Comparison of ENCODE assay signal across 9 mouse cellular contexts in the genomic region with DNA sequence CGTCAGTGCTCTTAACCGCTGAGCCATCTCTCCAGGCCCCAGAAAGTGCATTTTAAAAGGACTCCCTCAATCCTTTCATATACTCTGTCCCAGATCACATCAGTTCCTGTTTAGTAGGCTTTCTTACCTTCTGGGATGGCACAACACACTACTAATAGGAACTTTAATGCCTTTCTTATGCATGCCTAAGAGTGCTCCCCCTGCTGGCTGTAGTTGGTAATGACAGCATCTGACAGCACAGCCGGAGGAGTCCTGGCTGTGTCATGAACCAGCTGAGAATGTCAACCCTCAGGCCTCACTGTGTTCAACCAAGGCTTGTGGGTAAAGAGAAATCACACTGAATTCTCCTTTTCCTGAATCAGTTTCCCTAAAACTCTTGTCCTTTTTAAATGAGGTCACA. TPM values are rescaled to one million over a fixed set of nuclear protein-coding genes. Genes with fewer than 3 reads are reported as not detected.
DNase-seq lines count a peak whose midpoint lies in the region; ATAC-seq and TF ChIP-seq lines count a peak whose summit lies in the region.
"Had no signal": no experiment of that assay in that cellular context is flagged by ENCODE, and none has a peak within 500 bp of the region (broad histone marks: within the 10 kb centered on the region; RNA-seq: fewer than 3 reads in every experiment).

No protein-coding gene starts in this region.

- no peak for TF ChIP-seq POLR2A in CH12.LX (IDR thresholded peaks at IDR 0.05; ENCODE audit: low read depth, low read length)

- no peak for TF ChIP-seq EP300 in CH12.LX (IDR thresholded peaks at IDR 0.05; ENCODE audit: low read length)

- in situ Hi-C loops in CH12.LX (cut with MboI; ENCODE audit: low pct_ligation_motif_present, low pct_unique_long_range_greater_than_20kb, low sequenced_read_pairs) = loop anchor here (5.0 kb wide), 1 partner anchor 37 kb away; no protein-coding TSS in a partner anchor

- dilution Hi-C loops in CH12.LX (cut with MboI; ENCODE audit: extremely low pct_ligation_motif_present, extremely low pct_unique_long_range_greater_than_20kb, low sequenced_read_pairs) = no loop called here

- H3K36me3 ChIP-seq in hindbrain, embryonic 10.5 days = no peaks in the 10 kb centered on the region
- H3K36me3 ChIP-seq in hindbrain, embryonic 14.5 days (replicated peaks; ENCODE audit: control insufficient read depth, insufficient read depth) = no peaks in the 10 kb centered on the region
- no peaks in the 10 kb centered on the region for H3K36me3 ChIP-seq in CH12.LX (replicated peaks in 1 of 2; ENCODE audit: control insufficient read depth in 1 of 2, insufficient read depth in 1 of 2, low read length in 1 of 2)
- H3K36me3 ChIP-seq: limb, embryonic 13.5 days had no signal

- TF ChIP-seq RAD21 in CH12.LX (IDR thresholded peaks at IDR 0.05; ENCODE audit: low read depth, low read length) = peak; percentile 16

- no peak overlapping the region for H3K4me2 ChIP-seq in hindbrain, embryonic 14.5 days (replicated peaks)
- H3K4me2 ChIP-seq in CH12.LX (ENCODE audit: insufficient read depth, low read depth, poor library complexity, severe bottlenecking) = no peak overlapping the region
- H3K4me2 ChIP-seq: limb, embryonic 13.5 days had no signal

- peaks cover 16% of the 10 kb centered on the region for H3K9me3 ChIP-seq in hindbrain, embryonic 10.5 days
- H3K9me3 ChIP-seq in hindbrain, embryonic 14.5 days (ENCODE audit: control insufficient read depth, low read length) = peaks cover 6% of the 10 kb centered on the region; the same call in 1 of the 2 replicates
- H3K9me3 ChIP-seq in CH12.LX (replicated peaks; ENCODE audit: low read length) = no peaks in the 10 kb centered on the region

- H3K4me3 ChIP-seq in hindbrain, embryonic 10.5 days = no peak overlapping the region
- no peak overlapping the region for H3K4me3 ChIP-seq in hindbrain, embryonic 14.5 days (replicated peaks; ENCODE audit: low read length)
- no peak overlapping the region for H3K4me3 ChIP-seq in CH12.LX (replicated peaks in 1 of 3; ENCODE audit: low read depth in 2 of 3, low read length in 2 of 3, poor library complexity in 1 of 3)
- H3K4me3 ChIP-seq: limb, embryonic 13.5 days had no signal

- H3K9ac ChIP-seq in hindbrain, embryonic 14.5 days = no peak overlapping the region
- no peak overlapping the region for H3K9ac ChIP-seq in CH12.LX (ENCODE audit: insufficient read depth, low read depth)
- H3K9ac ChIP-seq: limb, embryonic 13.5 days had no signal

- H3K4me1 ChIP-seq in hindbrain, embryonic 10.5 days (replicated peaks) = no peaks in the 10 kb centered on the region
- H3K4me1 ChIP-seq in hindbrain, embryonic 14.5 days (replicated peaks; ENCODE audit: control insufficient read depth, insufficient read depth, low read length) = no peaks in the 10 kb centered on the region
- H3K4me1 ChIP-seq in CH12.LX (ENCODE audit: control insufficient read depth in 1 of 2, insufficient read depth in 2 of 2) = peaks cover 0 to 2% of the 10 kb centered on the region in 2 experiments; a peak in 2 of 4 replicates
- H3K4me1 ChIP-seq: limb, embryonic 13.5 days had no signal

- H3K79me2 ChIP-seq in CH12.LX (replicated peaks; ENCODE audit: control insufficient read depth, extremely low read depth, insufficient read depth, poor library complexity, severe bottlenecking) = no peaks in the 10 kb centered on the region

- TF ChIP-seq CTCF in CH12.LX (conservative IDR thresholded peaks at IDR 0.05 in 1 of 2, IDR thresholded peaks at IDR 0.05 in 1 of 2; ENCODE audit: low read depth in 2 of 2, low read length in 2 of 2) = peak; percentile 78 to 93

- peak; percentile 54 for DNase-seq in hindbrain, embryonic 10.5 days (ENCODE audit: low spot score)
- DNase-seq in hindbrain, embryonic 14.5 days (ENCODE audit: low spot score) = no peak
- peak; percentile 67 for DNase-seq in CH12.LX (ENCODE audit: extremely low read depth)
- DNase-seq in c-Kit-positive CD71-positive TER-119-positive erythroid progenitor cells, embryonic 14.5 days (ENCODE audit: low spot score) = peak; percentile 25
- peak; percentile 64 for DNase-seq in gastrocnemius, postnatal 10 days
- DNase-seq in layer of hippocampus, postnatal 25 days (ENCODE audit: extremely low spot score in 1 of 2, low spot score in 1 of 2) = peak; percentile 21 to 76
- DNase-seq in testis, postnatal 14 days (ENCODE audit: low spot score) = peak; percentile 64

- 83% methylated on average over 3 of the region's 3 CpGs for WGBS in hindbrain, embryonic 10.5 days
- WGBS in hindbrain, embryonic 14.5 days = 73% methylated on average over 3 of the region's 3 CpGs

- no peak overlapping the region for H3K27ac ChIP-seq in hindbrain, embryonic 10.5 days
- H3K27ac ChIP-seq in hindbrain, embryonic 14.5 days = no peak overlapping the region
- H3K27ac ChIP-seq in CH12.LX (ENCODE audit: insufficient read depth, low read depth) = no peak overlapping the region
- H3K27ac ChIP-seq: limb, embryonic 13.5 days had no signal

- no peak for ATAC-seq in hindbrain, embryonic 14.5 days (ENCODE audit: low FRiP score)
- peak; percentile 88 for ATAC-seq in monocyte, adult 5-6 weeks (replicated peaks; ENCODE audit: insufficient number of reproducible peaks, low FRiP score, low TSS enrichment, poor library complexity, severe bottlenecking)

- H3K27me3 ChIP-seq in hindbrain, embryonic 10.5 days (ENCODE audit: insufficient read depth, poor library complexity, severe bottlenecking) = no peaks in the 10 kb centered on the region
- no peaks in the 10 kb centered on the region for H3K27me3 ChIP-seq in hindbrain, embryonic 14.5 days (ENCODE audit: control insufficient read depth, insufficient read depth, low read length)
- H3K27me3 ChIP-seq in CH12.LX (replicated peaks) = no peaks in the 10 kb centered on the region
- H3K27me3 ChIP-seq: limb, embryonic 13.5 days had no signal

TF ChIP-seq in CH12.LX, 34 proteins besides CTCF, POLR2A, EP300 and RAD21:
- TF ChIP-seq BHLHE40 (IDR thresholded peaks at IDR 0.05; ENCODE audit: low read depth, low read length) = 0 out of 2 replicates have a peak, but pooled peaks have one; percentile 9
- TF ChIP-seq MYC (IDR thresholded peaks at IDR 0.05; ENCODE audit: low read depth, low read length) = no peak
- no peak for TF ChIP-seq ELF1 (IDR thresholded peaks at IDR 0.05; ENCODE audit: low read depth, low read length)
- no peak for TF ChIP-seq TCF12 (IDR thresholded peaks at IDR 0.05; ENCODE audit: low read depth, low read length)
- no peak for TF ChIP-seq CHD1 (IDR thresholded peaks at IDR 0.05; ENCODE audit: low read depth, low read length)
- TF ChIP-seq SIN3A (IDR thresholded peaks at IDR 0.05; ENCODE audit: low read length) = no peak
- no peak for TF ChIP-seq UBTF (IDR thresholded peaks at IDR 0.05; ENCODE audit: low read depth, low read length)
- TF ChIP-seq NRF1 (IDR thresholded peaks at IDR 0.05; ENCODE audit: low read depth, low read length) = no peak
- no peak for TF ChIP-seq ZNF384 (IDR thresholded peaks at IDR 0.05; ENCODE audit: low read depth, low read length)
- peak; percentile 37 for TF ChIP-seq SMC3 (IDR thresholded peaks at IDR 0.05; ENCODE audit: low read depth, low read length)
- no peak for TF ChIP-seq ETS1 (conservative IDR thresholded peaks at IDR 0.05; ENCODE audit: low read depth, low read length)
TF ChIP-seq in CH12.LX: peak in this region for 2.

RNA-seq across cellular contexts. Expression of gene Tbc1d30, which starts 16.5 kb away (rescaled TPM):
- 3.1 and 4.1 TPM in 2 replicates for polyA plus RNA-seq in hindbrain, embryonic 10.5 days (2016; fragmentation: Nextera tagmentation; extraction: Ambion mirVana)
- polyA plus RNA-seq in hindbrain, embryonic 14.5 days (2014; fragmentation: Nextera tagmentation; extraction: Ambion mirVana) = 24.8 and 26.6 TPM in 2 replicates
- not detected in 2 replicates for total RNA-seq in CH12.LX (2012; rRNA removed)
- not detected in 2 replicates for total RNA-seq in CH12.LX (2014; rRNA removed)
- polyA plus RNA-seq in CH12.LX (2012; ENCODE audit: insufficient read length, low read depth) = 0.16 TPM in 1 of 2 replicates, not detected in the other
- total RNA-seq in gastrocnemius, postnatal 10 days (2021) = under 1 TPM; 0.86 to 0.87 TPM
- 10 to 100 TPM; 40.7 to 41.3 TPM for total RNA-seq in layer of hippocampus, postnatal 25 days (2021)
- total RNA-seq in monocyte, adult 5-6 weeks (2017) = 4.9 to 18.6 TPM (median 9.3 TPM) in 3 replicates

RNA-seq across cellular contexts. Expression of gene Gns, which starts 30.3 kb away (rescaled TPM):
- polyA plus RNA-seq in hindbrain, embryonic 10.5 days (2016; fragmentation: Nextera tagmentation; extraction: Ambion mirVana) = 39.5 and 39.9 TPM in 2 replicates
- 53.1 and 54.3 TPM in 2 replicates for polyA plus RNA-seq in hindbrain, embryonic 14.5 days (2014; fragmentation: Nextera tagmentation; extraction: Ambion mirVana)
- total RNA-seq in CH12.LX (2012; rRNA removed) (58.2 and 77.2 TPM in 2 replicates), CH12.LX (2014; rRNA removed) (28.4 and 28.7 TPM in 2 replicates)
- polyA plus RNA-seq in CH12.LX (2012; ENCODE audit: insufficient read length, low read depth) = 87.3 and 104 TPM in 2 replicates
- total RNA-seq in gastrocnemius, postnatal 10 days (2021) = 10 to 100 TPM; 43.5 to 57.5 TPM
- total RNA-seq in layer of hippocampus, postnatal 25 days (2021) = 10 to 100 TPM; 74.7 to 78.3 TPM
- 88.0 to 114 TPM (median 88.1 TPM) in 3 replicates for total RNA-seq in monocyte, adult 5-6 weeks (2017)
